Mouse (Mus musculus) embryonic fibroblast, embryonic 13.5 days (primary cell): ENCODE measurements around the gene Tbccd1.

Experiments
- CTCF ChIP-seq: IDR thresholded peaks from 2 replicates; pipeline ENCODE4 v1.5.1; 2011; ENCODE audit warnings: mild to moderate bottlenecking, control low read depth, low read length, moderate library complexity, borderline replicate concordance; ENCODE audit not compliant: insufficient read depth
- POLR2A ChIP-seq: IDR thresholded peaks from 2 replicates; pipeline ENCODE4 v1.6.1; 2011; ENCODE audit warnings: low read depth, mild to moderate bottlenecking, control low read depth, low read length, moderate library complexity

- no peak for TF ChIP-seq CTCF
- TF ChIP-seq POLR2A = no peak
Observed at GRCm38 (mm10) chr16:22848331-22848730, 9.1 kb downstream of the Tbccd1 start.
